Mouse (Mus musculus): Measurements from ENCODE around the gene Serpinb5.
A peak's percentile ranks its signal among the peaks of the same experiment; 100 is the strongest.
"Not testable (repeated sequence)": the region's sequence is repeated elsewhere in the genome, so short reads cannot be mapped to it uniquely, and the experiment has no call there.

Gene Serpinb5

GRCm38 (mm10) chr1:106860847-106861246 is at the start of gene Serpinb5:
Gene Serpinb5, plus strand, starts transcription at chr1:106861173.
- no peak for DNase-seq (ENCODE audit: low spot score)

- no peak for DNase-seq (ENCODE audit: low spot score)
These were observed 46.1 kb upstream of the Serpinb5 start for GRCm38 (mm10) chr1:106814864-106815263.

DNA sequence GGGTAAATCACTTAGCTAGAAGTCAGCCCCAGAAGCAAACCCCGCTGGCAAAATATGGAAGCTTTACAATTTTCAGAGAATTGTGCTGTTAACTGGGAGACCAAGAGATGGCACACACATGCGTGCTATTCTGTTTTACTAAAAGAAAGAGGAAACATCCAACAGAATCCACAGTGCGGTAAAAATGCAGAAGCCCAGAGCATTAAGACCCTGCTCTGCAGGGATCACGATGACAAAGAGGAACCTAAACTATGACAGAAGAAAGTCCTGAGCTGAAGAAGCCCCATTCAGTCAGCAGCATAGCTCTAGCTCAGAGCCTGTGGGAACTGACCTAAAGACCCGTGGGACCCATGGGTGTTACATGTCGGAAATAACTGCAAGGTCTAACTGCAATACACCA is 45.7 kb upstream of the Serpinb5 start:
- no peak for DNase-seq (ENCODE audit: low spot score)

DNA sequence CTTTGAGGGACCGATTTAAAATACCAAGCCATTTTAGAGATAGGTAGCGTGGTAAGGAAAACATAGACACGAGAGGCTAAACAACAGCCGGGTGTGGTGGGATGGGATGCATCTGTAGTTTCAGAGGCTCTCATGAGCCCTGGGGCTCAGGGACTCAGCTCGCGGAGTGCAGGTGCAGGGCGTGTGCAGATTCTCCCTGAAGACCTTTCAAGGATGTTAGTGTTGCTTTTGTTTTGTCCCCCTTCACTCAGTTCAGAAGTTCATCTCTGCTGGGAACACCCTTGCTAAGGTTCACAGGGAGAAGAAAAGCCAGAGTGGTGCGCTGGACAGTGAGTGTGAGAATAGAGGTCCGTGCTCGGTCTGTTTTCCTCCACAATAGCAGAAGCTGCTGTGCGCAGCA is 44.2 kb upstream of the Serpinb5 start:
- DNase-seq (ENCODE audit: low spot score): no peak

- DNase-seq (ENCODE audit: low spot score): no peak
These were observed 42.6 kb upstream of the Serpinb5 start for GRCm38 (mm10) chr1:106818323-106818722.

DNA sequence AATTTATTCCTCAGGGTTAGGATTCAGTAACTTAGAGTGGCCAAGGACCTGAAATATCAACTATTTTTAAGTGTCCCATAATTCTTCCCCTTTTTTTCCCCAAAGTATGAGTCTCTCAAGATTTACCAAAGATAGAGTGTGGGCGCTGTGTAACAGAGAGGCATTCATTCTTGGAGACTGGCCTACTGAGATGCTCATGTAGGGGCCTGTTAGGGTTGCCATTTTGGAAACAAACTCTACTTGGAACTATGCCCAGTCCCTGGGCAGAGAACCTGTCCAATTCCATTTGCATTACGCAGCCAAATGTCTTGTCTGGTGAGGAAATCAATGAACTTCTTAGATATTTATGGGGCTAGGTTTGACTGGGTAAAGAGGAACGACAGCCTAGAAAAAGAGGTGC is 38.7 kb upstream of the Serpinb5 start:
- DNase-seq (ENCODE audit: low spot score): no peak

DNA sequence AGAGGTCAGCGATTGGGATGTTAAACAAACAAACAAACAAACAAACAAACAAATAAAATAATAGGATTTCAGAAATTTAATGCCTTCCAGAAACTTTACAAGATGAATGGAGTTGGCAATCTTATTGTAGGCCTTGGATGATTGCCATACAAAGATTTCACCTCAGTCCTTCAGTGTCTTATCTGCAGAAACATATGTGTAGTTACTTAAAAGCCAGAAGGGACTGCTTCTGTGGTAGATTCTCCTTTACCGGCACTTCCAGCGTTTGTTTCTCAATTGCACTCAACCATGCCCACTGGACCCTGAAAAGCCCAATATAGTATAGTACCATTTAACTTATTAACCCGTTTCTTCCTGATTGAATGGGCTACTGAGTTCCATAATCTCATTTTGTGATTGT is 32.2 kb upstream of the Serpinb5 start:
- DNase-seq (ENCODE audit: low spot score): no peak

GRCm38 (mm10) chr1:106865543-106865942 is 4.6 kb downstream of the Serpinb5 start:
- DNase-seq (ENCODE audit: low spot score): no peak

- no peak for DNase-seq (ENCODE audit: low spot score)
These were observed 5.1 kb downstream of the Serpinb5 start for GRCm38 (mm10) chr1:106866029-106866428.

- DNase-seq (ENCODE audit: low spot score): no peak
These were observed 5.8 kb downstream of the Serpinb5 start for GRCm38 (mm10) chr1:106866768-106867167.

GRCm38 (mm10) chr1:106869986-106870385 is 9.0 kb downstream of the Serpinb5 start:
- DNase-seq (ENCODE audit: low spot score): no peak

- no peak for DNase-seq (ENCODE audit: low spot score)
These were observed 14.4 kb downstream of the Serpinb5 start for GRCm38 (mm10) chr1:106875193-106875886.

DNA sequence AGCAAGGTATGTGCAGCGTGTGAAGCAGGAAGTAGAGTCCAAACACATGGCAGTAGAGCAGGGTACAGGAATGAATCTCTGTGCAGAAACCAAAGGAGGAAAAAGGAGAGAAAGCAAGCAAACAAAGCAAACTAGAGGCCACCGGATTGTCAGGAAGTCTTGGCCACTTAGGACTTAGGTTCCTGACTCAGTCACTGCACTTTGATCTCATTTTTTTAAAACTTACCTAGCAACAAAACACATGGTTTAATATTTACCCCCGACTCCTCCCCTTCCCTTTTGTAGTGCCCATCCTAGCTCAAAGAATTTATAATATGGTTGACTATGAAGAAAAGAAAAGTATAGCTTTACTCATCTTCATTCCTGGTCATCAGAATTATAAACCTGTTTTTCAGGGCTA is 15.2 kb downstream of the Serpinb5 start:
- no peak for DNase-seq (ENCODE audit: low spot score)

DNA sequence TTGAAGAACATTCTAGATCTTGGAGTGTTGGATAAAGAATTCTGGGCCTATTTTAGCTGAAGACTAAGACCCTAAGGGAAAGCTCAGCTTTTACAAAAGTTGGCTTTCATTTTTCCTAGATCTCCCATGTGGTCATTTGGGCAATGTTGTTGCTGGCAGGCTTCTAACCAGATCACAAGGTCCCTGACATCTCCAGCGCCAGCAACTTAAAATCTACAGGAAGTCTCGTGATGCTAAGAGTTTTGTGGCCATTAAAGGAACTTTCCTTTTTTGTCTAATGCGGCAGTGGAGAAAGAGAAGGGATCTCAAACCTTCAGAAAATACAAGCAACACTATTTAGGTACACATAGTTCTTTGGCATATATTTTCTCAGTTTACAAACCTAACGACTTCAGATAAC is 21.8 kb downstream of the Serpinb5 start:
- DNase-seq (ENCODE audit: low spot score): no peak

DNA sequence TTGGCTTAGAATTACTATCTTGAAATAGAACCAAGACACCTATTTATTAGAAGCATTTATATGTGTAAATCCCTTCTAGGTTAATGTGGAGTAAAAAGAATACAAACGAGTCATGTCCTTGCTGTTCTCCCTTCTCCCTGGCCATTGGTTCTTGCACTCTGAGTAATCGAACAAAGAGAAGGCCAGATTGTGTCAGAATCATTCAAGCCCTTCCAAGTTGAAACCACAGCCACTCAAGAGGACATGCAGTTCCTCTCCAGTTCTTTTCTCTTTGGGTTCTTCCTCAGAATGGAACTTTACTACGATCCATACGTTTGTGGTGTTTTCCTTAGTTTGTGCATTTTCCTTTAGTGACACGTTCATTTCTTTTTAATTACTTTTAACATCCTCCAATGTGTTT is 22.4 kb downstream of the Serpinb5 start:
- DNase-seq (ENCODE audit: low spot score): no peak

GRCm38 (mm10) chr1:106883812-106884211 is 22.8 kb downstream of the Serpinb5 start:
- DNase-seq (ENCODE audit: low spot score): no peak

DNA sequence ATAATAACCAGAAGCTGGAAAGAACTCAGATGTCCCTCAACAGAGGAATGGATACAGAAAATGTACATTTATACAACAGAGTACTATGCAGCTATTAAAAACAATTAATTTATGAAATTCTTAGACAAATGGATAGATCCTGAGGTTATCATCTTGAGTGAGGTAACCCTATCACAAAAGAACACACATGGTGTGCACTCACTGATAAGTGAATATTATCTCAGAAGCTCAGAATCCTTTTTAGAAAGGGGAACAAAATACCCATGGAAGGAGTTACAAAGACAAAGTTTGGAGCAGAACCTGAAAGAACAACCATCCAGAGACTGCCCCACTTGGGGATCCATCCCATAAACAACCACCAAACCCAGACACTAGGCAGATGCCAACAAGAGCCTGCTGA is 34.2 kb downstream of the Serpinb5 start:
- DNase-seq (ENCODE audit: low spot score): not testable (repeated sequence)

- DNase-seq (ENCODE audit: low spot score): peak; percentile 1
These were observed 40.4 kb downstream of the Serpinb5 start for GRCm38 (mm10) chr1:106901406-106901805.

GRCm38 (mm10) chr1:106931954-106932353 is 71.0 kb downstream of the Serpinb5 start:
- DNase-seq (ENCODE audit: low spot score): no peak
